Mouse (Mus musculus) ZHBTc4 (cell line): ENCODE results near the gene Olfr588-ps1.
"Not testable (repeated sequence)": the region's sequence is repeated elsewhere in the genome, so short reads cannot be mapped to it uniquely, and the experiment has no call there.

Source experiments
- DNase-seq: peaks from one replicate; pipeline ENCODE4 v3.0.0-alpha.2; 2011; ENCODE audit warnings: low read depth, low spot score

The Olfr588-ps1 gene

DNA sequence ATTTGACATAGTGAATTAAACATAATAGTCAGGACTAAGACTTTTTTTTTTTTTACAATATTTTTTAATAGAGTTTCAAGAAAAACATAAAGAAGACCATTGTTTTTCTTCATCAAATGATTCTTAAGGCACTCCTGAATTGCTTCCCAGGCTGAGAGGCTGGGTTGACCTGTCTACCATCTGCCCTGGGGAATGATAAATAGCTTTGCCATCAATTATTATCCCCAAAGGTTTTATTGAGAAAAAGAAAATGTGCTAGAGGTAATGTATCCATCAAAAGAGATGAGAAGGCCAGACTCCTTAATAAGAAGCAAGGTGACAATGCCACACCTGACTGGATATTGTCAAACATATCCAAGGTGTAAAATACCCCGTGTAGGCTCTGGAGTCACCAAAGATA lies at the start of gene Olfr588-ps1:
TSS of gene Olfr588-ps1 (plus strand) at position 301 of the 400 bp plus-strand sequence.
- no peak for DNase-seq

DNA sequence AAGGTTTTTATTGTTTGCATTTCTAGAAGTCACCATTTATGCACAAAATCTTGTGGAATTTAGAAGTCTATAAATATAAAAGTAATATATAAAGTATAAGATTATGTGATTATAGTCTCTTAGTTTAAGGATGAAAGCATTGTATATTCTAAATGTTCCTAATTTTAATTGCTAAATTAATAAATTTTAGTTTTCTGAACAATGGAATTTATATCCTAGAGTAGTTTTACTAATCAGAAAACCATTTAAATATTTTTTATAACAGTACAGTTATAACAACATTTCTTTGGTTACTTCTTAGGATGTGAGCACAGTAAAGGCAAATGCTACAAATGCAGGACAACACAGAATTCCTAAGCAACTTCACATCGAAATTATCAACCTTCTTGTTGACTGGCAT lies 43.3 kb upstream of the Olfr588-ps1 start, which contains the start of gene Olfr585:
TSS of gene Olfr585 (plus strand) at position 301 of the 400 bp plus-strand sequence.
- DNase-seq: no peak

DNA sequence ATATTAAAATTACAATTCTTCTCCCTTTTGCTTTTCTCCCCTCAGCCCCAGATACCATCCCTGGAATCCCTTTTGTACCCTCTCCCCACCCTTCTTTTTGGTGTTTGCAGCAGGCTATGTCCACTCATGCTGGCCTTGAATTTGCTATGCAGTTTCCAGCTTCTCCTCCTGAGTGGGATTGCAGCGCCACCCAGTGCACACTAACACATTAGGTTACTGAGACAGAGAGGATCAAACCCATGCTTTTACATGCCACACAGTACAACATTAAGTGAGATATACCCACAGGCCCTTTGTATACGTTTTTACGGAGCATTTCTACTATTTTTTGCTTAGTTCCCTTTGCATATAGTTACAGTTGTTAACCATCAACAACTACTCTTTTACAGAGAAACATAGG lies 21.3 kb upstream of the Olfr588-ps1 start:
- peak; percentile 21 for DNase-seq

DNA sequence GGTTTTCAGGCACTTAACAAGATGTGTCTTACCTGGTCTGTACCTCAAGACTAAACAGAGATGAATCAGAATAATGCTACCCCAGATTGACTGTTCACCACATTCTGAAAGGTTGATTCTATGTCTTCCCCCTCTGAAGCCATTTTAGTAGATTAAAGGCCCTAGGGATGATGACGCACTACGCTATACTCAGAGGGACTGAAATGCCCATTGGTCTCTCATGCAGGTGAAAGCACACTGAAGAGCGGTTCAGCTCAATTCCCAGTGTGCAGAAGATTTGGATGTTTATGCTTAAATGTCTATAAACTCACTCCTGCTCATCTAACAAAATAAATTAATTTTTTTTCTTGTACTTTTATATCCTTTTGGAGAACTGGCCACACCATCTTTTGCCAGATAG lies 15.1 kb upstream of the Olfr588-ps1 start, which contains the start of gene Olfr586:
TSS of gene Olfr586 (minus strand) at position 101 of the 400 bp plus-strand sequence.
- DNase-seq: no peak

DNA sequence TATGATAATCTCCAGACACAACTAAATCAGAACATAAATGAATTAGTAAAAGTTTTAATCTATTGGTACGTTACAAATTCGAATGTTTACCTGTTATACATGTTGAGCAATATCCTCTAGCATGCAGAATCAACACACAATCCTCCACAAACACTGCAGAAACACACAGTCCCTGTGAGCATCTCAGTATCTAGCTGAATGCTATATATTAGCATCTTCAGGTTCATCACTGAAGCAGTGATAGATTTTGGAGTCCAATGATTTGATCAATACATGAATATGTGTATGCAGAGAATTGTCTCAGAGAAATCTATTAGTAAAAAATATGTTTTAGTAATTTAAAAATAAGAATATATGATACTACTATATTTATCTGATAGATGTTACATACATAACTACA lies 15.6 kb downstream of the Olfr588-ps1 start, which contains the start of gene Olfr589:
TSS of gene Olfr589 (minus strand) at position 101 of the 400 bp plus-strand sequence.
- DNase-seq: no peak

DNA sequence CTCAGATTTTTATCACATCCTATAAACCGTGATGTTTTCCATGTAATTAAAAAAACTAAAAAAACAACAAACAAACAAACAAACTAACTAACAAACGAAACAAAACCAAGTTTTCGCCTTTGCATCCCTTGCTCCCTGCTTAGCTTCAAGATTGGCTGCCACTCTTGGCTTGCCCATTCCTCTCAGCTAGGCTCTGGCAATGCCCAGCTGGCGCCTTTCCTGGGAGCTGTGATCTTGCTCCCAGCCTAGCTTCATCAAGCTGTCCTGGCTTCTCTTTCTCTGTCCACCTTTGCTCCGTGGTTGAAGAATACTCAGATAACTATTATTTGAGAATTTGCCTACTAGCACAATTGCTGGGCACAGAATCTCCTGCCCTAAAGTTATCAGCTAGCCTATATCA lies 29.0 kb downstream of the Olfr588-ps1 start:
- DNase-seq: no peak

DNA sequence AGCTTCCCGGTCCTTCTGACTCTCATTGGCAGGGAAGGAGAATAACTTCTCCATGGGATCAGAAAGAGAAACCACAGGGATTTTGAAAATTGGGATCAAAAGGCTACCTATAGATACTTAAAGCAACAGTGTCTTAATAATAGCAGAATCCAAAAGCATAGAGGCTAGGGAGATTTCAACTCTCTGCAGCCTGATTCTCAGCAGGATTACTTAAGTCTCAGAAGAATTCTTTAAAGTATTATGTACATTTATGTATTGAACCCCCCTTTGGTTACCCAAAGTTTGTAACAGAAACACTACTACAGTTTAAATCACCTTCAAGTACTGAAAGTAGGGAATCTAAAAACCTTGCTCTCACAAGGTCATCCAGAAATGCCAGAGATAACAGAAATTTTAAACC lies 37.6 kb downstream of the Olfr588-ps1 start, which contains the start of gene Olfr591:
TSS of gene Olfr591 (minus strand) at position 101 of the 400 bp plus-strand sequence.
- no peak for DNase-seq

DNA sequence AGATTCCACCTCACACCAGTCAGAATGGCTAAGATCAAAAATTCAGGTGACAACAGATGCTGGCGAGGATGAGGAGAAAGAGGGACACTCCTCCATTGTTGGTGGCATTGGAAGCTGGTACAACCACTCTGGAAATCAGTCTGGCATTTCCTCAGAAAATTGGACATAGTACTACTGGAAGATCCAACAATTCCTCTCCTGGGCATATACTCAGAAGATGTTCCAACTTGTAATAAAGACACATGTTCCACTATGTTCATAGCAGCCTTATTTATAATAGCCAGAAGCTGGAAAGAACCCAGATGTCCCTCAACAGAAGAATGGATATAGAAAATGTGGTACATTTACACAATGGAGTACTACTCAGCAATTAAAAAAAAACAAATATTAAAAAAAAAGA lies 43.8 kb downstream of the Olfr588-ps1 start, which contains the start of gene Olfr592:
TSS of gene Olfr592 (plus strand) at position 301 of the 400 bp plus-strand sequence.
- DNase-seq: not testable (repeated sequence)
